Mouse (Mus musculus) cerebellum, adult 18-20 months (tissue): ENCODE measurements around the gene Syt14.

Experiments
- DNase-seq, 2 experiments: peaks; one replicate each; pipeline ENCODE4 v3.0.0; 2021

Gene Syt14

DNA sequence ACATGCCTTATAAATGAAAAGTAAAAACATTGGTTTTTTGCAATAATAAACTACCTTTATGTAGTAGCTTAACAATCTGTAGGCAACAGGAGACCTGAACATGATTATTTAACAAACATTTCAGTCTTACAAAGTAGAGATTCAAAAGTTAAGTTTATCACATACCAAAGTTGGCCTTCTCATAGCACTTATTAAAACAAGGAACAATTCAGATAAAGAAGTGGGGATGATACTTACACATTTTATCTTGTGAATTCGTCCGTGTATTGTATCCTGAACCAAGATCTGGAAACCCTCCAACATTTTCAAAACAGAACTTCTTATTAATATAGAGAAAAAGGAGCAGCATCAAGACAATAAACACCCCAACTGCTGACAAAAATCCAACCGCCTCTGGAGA, 49.1 kb downstream of the Syt14 start:
- no peak for DNase-seq

GRCm38 (mm10) chr1:192984333-192984732, 51.2 kb downstream of the Syt14 start:
- no peak for DNase-seq

DNA sequence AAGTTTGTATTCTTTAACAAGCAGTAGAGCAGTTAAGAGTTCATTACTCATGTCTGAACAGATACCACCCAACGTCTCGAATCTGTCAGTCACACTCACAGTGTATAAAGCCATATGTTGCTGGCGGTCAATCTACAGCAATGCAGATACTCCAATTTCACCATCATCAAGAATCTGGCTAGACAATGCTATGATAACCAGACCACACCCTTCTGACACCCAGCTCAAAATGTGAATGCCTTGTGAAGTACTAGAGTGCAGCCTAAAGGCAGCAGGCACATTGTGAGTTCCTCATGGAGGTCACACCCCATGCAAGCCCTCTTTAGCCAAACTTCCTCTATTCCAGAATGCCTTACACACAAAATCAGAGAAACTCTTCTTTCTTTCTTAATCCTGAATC, 53.9 kb downstream of the Syt14 start:
- DNase-seq, result no peak

DNA sequence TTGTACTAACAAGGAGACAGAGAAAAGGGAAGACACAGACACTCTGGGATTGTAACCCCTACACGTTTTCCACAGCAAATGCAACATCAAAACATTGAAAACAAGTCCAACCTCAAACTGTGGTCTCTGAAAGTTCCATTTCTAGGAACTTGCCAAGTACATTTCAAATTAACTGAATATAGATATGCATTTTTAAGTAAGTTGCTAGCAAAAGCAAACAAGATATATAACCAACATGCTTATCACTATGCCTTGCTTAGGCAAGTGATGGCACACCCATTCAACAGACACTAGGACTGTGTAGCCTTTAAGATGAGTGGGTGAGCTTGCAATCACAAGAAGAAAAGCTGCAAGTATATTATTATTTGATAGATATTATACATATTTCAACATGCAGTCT, 54.5 kb downstream of the Syt14 start:
- no peak for DNase-seq

DNA sequence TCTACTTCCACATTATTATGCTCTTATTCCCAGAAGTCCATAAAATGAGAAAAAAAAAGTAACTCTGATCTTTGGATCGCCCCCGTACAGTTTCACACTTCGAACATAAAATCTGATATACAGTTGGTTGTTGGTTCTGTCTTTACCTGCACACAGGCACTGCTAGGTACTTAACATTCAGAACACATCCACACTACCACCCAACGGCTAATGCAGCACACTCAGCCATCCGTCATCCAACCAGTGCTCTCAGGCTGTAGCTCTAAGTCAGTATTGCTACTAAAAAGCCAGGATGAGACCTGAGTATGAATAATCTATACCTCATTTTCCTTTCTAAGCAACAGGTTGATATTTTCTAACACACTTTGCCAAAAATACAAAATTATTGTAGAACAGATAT, 73.3 kb downstream of the Syt14 start:
- DNase-seq, result no peak

DNA sequence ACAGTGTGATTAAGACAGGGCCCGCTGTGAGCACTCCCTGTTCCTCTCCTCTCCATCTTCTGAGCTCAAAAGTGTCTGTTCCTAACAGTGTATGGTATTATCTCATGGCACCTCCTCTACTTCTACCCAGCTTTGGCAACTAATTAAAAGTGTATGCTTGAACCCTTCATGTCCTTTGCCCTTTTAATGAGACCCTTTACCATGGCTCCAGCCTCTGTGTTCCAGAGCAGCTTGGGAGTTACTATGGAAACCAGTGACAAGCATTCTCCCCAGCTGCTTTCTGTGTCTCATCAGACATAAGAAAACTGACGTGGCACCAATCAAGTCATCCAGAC, 87.8 kb downstream of the Syt14 start:
- no peak for DNase-seq

DNA sequence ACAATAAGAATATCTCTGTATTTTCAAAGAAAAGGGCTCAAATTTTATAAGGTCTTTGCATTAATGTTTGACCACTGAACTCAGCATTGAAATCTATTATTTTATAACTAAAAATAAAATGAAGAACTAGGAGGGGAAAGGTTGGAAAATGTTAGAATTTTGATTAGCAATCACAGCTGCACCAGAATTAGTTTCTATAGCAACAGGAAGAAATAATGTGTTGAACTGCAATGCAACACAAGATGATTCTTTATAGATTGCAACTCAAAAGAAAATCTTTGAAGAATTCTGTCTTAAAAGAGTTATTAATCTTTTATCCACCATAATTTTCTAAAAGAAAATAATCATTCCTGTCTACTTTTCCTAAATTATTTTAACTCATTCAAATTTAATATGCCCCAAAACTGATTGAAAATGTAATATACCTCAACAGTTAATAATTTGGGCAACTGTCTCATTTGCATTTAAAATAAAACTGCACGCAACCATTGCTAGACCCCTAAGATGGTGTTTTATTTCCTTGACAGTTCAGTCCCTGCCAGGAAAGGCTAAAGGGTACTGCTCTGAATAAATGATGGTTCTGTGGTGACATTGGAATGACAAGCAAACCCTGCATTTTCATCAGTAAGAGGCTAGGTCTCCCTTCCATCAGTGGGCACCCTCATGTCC, 88.3 kb downstream of the Syt14 start:
- no peak for DNase-seq

DNA sequence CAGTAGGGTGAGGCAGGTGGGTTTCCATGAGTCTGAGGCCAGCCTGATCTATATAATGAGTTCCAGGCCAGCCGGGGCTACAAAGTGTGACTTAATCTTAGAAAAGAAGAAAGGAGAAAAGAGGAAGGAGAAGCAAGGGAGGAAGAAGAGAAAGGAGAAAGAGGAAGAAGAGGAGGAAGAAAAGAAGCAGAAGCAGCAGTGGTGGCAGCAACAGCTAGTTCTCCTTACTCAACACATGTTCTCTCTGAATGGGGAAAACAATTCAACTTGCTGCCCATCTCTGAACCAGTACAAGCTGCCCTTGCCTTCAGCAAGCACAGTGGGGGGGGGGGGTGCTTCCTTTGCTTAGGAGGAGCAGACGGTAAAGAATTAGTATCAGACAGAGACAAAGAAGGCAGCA, 96.5 kb downstream of the Syt14 start:
- DNase-seq, result no peak

DNA sequence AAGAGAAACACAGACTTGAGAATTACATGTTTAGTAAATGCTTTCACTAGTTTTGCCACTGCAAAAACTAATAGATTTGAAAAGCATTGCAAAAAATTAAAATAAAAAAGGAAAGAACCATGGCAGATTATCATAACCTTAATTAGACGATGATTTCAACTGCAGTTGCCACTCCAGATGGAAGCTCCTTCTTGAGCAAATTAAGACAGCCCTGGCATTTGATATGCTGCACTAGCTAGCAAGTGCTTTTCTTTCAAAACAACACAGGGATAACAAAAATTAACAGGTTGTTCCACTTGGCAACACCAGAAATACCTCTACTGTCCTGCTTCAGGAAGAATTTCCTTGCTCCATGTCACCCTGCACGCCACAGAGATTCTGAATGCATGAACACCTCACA, 97.6 kb downstream of the Syt14 start:
- no peak for DNase-seq

DNA sequence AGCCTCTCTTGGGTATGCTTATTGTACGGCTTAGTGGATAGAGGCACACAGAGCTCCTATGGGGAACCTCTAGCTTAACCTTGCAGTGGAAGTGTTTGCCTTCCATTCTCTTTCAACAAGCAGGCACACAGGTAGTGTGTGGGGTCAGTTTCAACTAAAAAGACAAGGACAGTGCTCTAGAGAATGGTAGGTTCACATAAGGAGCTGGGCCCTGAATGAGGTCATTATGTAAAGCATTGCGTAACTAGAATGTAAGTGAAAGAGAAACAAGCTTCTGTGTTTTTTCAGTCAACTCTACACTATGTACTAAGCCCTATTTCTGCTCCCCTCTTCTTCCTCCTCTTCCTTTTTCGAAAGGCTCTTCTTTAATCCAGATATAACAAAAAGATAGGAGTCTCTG, 103.8 kb downstream of the Syt14 start:
- no peak for DNase-seq

- DNase-seq, result no peak
These were observed 123.4 kb downstream of the Syt14 start for GRCm38 (mm10) chr1:192912101-192912728.

DNA sequence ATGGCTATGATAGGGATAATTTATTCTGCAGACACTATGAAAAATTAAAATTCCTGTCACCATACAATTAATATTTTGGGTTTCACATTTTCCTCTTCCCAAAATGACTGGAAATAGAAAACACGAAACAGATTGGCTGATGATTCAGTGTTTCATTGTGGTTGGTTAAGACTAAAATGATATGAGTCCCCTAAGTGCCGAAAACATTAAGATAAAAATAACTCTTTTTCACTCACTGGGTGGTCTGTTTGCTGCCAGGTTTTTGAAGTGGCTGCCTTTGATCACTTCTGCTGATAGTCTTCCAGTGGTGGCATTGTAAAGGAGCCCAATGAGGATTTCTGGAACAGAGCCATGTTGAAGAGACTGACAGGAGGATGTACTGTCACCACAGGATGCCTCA, 134.1 kb downstream of the Syt14 start:
- no peak for DNase-seq

DNA sequence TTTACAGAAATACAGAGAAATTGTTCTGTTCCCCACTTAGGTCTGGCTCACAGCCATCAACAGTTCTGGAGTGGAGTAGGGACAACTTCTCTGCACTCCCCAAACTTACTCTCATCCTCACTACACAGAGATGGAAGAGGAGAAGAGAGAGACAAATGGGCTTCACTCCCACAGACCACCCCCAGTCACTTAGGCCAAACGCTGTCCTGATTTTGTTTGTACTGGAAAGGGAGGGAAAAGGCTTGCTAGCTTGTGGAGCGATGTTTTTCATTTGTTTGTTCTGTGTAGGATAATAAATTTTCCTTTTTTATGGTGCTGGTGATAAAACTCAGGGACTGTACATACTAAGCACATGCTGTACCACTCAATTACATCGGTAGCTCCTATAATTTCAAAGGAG, 134.7 kb downstream of the Syt14 start:
- no peak for DNase-seq

DNA sequence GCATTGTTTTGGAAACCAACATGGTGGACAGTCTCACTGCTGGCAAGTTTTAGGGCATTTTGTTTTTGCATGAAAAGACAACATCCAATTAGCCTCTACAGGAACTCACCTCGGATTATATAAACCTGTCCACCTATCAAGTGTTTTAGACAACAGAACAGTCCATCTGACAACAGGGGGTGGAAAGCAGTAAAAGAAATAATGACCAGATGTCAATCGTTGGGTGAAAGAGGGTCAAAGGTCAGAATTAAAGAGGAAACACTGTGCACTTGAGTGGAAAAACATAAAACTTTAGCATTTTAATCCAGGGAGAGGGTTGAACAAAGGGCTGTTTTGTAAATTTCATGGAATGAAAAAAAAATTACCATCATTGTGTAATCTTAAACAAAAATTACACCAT, 136.8 kb downstream of the Syt14 start:
- no peak for DNase-seq

- peak; percentile 21 to 28 for DNase-seq
These were observed 138.4 kb downstream of the Syt14 start for GRCm38 (mm10) chr1:192897218-192897617.

DNA sequence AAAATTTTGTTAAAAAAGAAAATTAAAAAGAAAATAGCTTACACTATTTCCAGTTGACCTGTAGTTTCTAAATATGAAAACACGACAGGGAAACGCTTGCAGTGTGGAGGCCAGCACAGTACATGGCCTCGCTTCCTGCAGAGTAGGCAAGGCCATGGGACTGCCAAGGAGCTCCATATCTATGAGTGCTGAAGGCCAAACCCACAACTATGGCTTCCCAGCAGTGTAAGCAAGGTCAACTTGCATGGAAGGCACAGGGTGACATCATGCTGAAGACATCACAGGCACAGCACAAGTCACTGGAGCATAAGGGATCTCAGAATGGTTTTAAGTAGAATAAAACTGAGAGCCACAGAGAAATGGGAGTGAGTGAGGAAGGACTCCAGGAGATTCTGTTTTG, 139.5 kb downstream of the Syt14 start:
- DNase-seq, result no peak

GRCm38 (mm10) chr1:192890716-192891115, 144.9 kb downstream of the Syt14 start:
- no peak for DNase-seq

DNA sequence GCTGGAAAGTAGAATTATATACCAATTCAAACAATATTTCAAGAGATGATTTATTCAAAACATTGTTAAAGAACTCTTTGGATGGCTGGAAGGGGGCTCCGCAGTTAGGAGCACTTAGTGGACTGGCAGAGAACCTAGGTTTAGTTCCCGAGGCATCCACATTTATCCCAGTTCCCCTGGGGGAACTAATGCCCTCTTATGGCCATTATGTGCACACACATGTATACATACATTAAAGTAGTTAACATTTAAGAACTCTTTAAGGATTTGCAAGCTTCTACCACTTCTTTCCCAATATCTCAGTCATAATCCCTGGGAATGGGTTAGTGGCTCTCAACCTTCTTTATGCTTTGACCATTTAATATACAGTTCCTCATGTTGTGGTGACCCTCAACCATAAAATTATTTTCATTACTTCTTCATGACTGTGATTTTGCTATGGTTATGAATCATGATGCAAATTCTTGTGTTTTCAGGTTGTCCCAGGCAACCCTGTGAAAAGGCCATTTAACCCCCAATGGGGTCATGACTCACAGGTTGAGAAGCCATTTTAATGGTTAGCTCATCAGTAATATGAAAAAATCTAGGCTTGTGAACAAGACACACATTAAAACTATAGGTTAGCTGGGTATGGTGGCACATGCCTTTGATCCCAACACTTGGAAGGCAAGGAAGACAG, 152.8 kb downstream of the Syt14 start:
- DNase-seq, result no peak

DNA sequence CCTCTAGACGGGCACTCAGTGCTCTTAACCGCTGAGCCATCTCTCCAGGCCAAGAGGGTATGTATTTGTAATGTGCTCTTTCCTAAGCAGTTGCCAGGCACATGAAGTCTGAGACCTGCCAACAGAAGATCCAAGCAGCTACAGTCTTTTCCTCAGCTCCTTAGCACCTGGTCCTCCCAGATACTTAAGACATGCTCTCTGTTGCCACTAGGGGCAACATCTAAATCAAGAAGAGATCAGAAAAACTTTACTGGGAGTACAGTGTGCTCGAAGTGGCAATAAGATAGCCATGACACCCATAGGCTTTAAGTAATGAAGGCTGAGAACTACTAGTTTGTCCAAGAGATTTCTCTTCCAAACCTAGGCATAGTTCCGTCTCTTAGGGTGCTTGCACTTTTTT, 155.4 kb downstream of the Syt14 start:
- DNase-seq, result no peak

DNA sequence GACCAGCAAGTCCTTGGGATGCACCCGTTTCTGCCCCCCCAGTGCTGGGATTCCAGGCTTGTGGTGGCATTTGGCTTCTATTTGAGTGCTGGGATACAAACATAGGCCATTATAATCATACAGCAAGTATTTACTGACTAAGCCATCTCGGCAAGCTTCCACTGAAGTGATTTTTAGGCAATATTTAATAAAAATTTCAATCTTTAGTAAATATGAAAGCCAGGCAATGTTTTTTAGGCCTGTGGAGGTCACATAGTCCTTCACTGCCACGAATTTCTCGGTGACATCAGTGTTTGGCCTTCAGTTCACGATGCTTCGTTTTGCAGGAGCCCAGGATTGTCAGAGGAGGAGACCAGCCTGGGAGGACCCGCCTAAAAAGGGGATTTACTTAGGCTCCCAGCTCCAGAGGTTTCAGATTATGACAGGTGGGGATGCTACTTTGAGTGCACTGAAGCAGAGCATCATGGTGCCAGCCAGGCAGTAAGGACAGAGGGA, 156.4 kb downstream of the Syt14 start:
- no peak for DNase-seq

- DNase-seq, result peak; percentile 47 to 55
These were observed 162.7 kb downstream of the Syt14 start for GRCm38 (mm10) chr1:192872841-192873240.

DNA sequence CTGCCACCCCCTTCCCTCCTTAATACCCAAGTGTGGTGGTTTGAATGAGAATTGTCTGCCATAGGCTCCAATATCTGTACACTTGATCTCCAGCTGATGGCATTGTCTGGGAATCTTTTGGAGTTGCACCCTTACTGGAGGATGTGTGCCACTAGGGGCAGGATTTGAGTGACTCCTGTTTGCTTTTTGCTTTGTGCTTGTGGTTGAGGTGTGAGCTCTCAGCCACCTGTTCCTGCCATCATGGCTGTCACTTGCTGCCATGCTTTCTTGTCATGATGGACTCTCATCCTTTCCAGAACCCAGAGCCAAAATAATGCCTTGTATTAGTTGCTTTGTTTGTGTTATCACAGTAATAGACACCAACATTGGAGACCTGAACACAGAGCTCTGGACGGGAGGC, 165.8 kb downstream of the Syt14 start:
- no peak for DNase-seq

- no peak for DNase-seq
These were observed 171.1 kb downstream of the Syt14 start for GRCm38 (mm10) chr1:192864440-192864839.

DNA sequence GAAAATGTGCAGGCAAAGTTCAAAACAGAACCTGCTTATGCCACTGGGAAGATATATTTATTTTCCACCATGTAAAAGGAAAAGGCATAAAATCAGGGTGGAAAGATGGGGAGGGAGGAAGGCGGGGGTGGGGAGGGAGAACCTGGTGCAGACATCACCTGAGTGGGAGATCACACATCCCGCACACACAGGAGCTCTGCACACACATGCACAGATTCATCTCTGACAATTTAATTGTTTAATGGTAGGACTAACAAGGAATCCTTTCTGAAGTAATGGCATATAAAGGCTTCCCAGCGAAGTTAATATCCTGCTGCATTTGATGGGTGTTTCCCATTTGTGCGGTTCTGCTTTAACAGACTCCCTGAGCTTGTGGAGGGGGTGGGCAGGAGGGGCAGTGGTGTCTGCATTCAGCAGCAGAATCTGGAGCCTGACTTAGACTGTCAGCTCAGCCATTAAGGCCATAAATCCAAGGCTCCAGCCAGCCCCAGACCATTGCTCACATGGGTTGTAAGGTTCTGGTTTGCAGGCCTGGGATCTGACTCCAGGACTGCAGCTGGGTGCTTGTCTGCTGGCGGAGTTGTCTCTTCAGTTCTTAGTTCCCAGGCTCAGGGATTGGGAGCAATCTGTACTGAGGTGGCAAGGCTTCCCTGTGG, 174.1 kb downstream of the Syt14 start:
- no peak for DNase-seq
